Mouse (Mus musculus): ENCODE measurements around the gene Kif2a.
"Not testable (repeated sequence)": the region's sequence is repeated elsewhere in the genome, so short reads cannot be mapped to it uniquely, and the experiment has no call there.

The Kif2a gene

GRCm38 (mm10) chr13:107022266-107023171, 593 bp upstream of the Kif2a start:
- peak; percentile 83 for DNase-seq (ENCODE audit: low spot score)

DNA sequence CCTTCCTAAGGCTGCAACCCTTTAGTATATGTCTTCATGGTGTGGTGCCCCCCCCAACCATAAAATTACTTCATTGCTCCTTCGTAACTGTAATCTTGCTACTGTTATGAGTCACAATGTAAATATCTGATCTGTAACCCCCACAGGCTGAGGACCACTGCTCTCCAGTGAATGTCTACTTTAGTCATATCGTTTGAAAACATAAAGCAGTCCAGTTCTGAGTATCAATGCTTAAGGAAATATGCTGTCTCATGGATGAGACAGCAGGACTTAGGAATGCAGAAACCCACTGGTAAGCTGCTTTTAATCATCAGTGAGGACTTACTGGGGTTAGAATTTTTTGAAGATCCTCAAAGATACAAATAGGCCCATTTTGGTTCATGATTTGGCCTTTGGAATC, 2.5 kb downstream of the Kif2a start:
- DNase-seq (ENCODE audit: low spot score) = no peak

- no peak for DNase-seq (ENCODE audit: low spot score)
These were observed 8.0 kb downstream of the Kif2a start for GRCm38 (mm10) chr13:107013926-107014325.

DNA sequence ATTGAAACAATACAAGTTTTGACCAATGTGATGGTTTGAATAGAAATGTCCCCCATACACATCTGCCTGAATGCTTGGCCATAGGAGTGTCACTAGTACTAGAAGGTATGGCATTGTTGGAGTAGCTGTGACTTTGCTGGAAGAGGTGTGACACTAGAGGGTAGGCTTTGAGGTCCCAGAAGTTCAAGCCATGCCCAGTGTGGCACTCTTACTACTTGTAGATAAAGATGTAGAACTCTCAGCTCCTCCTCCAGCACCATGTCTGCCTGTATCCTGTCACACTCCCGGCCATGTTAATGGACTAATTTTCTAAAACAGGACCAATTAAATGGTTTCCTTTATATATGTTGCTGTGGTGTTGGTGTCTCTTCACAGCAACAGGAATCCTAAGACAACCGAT, 10.3 kb downstream of the Kif2a start:
- no peak for DNase-seq (ENCODE audit: low spot score)

DNA sequence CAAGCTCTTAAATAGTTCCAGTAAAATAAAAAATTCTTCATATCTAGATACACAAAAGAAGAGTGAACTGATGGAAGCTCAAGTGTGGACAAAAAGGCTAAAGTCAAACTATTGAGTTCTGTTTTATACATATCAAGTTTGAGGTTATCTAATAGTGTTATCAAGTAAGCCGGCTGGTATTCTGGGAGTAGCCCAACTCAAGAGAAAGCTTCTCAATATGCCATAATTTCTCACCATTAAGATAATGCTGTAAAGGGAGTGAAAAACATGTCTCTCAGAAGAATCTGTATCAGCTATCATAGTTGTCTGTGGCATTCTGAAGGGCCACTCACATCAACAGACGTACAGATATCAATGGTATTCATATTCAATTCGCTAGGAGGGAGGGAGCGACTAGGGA, 13.8 kb downstream of the Kif2a start:
- no peak for DNase-seq (ENCODE audit: low spot score)

GRCm38 (mm10) chr13:107003211-107003610, 18.7 kb downstream of the Kif2a start:
- DNase-seq (ENCODE audit: low spot score) = no peak

- DNase-seq (ENCODE audit: low spot score) = no peak
These were observed 23.3 kb downstream of the Kif2a start for GRCm38 (mm10) chr13:106998671-106999070.

- no peak for DNase-seq (ENCODE audit: low spot score)
These were observed 23.9 kb downstream of the Kif2a start for GRCm38 (mm10) chr13:106998026-106998425.

GRCm38 (mm10) chr13:106997557-106997956, 24.4 kb downstream of the Kif2a start:
- not testable (repeated sequence) for DNase-seq (ENCODE audit: low spot score)

DNA sequence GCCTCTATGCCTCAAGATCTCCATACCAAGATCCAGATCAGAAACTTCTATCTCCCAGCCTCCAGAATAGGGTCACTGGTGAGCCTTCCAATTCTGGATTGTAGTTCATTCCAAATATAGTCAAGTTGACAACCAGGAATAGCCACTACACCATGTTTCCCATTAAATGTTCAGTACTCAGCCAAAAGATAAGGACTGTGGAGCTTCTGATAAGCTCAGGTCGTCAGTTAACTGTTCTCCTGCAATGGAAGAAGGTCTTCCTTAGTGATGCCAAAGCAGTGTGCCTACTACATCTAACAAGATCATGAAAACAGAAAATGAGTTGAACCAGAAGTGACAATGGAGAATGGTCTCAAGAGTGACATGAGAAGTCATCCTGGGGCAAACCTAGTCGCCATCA, 25.0 kb downstream of the Kif2a start:
- DNase-seq (ENCODE audit: low spot score) = no peak

GRCm38 (mm10) chr13:106961496-106961895, 60.4 kb downstream of the Kif2a start:
- DNase-seq (ENCODE audit: low spot score) = no peak

GRCm38 (mm10) chr13:106960557-106960956, 61.4 kb downstream of the Kif2a start:
- DNase-seq (ENCODE audit: low spot score) = no peak

- no peak for DNase-seq (ENCODE audit: low spot score)
These were observed 63.6 kb downstream of the Kif2a start for GRCm38 (mm10) chr13:106958286-106958685.

GRCm38 (mm10) chr13:106957554-106957953, 64.4 kb downstream of the Kif2a start:
- no peak for DNase-seq (ENCODE audit: low spot score)

DNA sequence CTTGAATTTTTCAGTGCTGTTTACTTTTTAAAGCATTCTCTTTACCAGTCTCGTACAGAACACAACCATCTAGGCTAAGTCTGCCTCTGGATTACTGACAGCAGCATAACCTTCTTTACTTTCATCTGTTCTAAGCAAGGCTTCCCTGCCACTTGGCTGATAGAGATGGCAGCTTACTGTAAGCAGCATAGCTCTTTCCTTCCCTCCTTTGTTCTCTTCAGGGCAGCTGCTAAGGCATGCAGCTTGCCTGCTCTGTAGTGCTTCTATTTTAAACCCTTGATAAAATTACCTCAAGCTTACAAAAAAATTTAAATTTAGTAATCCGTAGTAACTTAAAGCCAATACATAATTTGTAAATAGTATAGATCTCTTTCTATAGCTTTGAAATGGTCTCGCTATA, 67.0 kb downstream of the Kif2a start:
- DNase-seq (ENCODE audit: low spot score) = no peak

- no peak for DNase-seq (ENCODE audit: low spot score)
These were observed 74.3 kb downstream of the Kif2a start for GRCm38 (mm10) chr13:106947583-106947982.

DNA sequence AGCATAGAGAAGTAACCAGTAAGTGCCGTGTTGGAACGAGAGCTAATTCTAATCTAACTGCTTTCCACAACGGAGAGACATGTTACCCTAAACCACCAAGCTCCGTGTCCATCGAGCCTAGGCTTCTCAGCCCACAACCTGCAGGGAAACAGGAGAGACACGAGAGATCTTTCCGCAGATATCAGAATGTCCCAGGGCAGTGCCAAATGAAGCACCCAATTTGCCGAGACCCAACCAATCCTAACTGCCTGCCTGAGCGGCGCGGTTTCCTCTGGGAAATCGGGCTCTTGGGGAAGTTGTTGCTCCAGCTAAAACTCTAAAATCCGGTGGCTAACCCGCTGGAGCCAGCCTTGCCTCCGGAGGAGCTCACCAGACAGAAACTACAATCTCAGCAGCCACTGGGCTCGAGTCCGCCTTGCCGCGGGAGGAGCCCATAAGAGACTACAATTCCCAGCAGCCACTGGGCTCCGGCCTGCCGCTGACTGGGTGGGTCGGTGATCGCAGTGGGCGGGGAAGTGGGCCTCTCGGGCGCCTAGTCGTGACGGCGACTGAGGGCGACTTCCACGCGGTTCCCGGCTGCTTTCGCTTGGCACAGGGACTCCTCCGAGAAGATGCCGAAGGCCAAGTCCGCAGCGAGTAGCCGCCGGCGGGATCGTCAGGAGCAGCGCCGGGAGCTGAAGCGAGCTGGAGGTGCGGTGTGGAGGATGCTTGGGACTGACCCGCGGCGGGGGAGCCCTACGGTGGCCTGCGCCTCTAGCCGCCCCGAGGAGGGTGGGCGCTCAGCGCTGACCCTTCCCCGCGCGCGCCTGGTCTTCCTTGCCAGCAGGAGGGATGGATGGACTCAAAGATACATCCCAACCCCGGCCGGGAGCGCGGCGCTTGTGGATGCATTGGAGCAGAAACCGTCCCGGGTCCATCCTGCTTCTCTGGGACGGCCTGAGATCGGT, 75.1 kb downstream of the Kif2a start, which contains the start of gene Dimt1:
TSS of gene Dimt1 (plus strand) at position 534 of the 947 bp plus-strand sequence.
- peak; percentile 95 for DNase-seq (ENCODE audit: low spot score)

GRCm38 (mm10) chr13:106945518-106945917, 76.4 kb downstream of the Kif2a start:
- no peak for DNase-seq (ENCODE audit: low spot score)

GRCm38 (mm10) chr13:106942721-106943120, 79.2 kb downstream of the Kif2a start:
- DNase-seq (ENCODE audit: low spot score) = no peak

- no peak for DNase-seq (ENCODE audit: low spot score)
These were observed 80.5 kb downstream of the Kif2a start for GRCm38 (mm10) chr13:106941211-106941976.

GRCm38 (mm10) chr13:106937138-106937472, 84.8 kb downstream of the Kif2a start:
- DNase-seq (ENCODE audit: low spot score) = no peak
